Mouse (Mus musculus) spleen, adult 2 months (tissue): Measurements from ENCODE around the gene Bcat2. TPM values are rescaled to one million over a fixed set of nuclear protein-coding genes. Genes with fewer than 3 reads are reported as not detected.
A peak's percentile ranks its signal among the peaks of the same experiment; 100 is the strongest.

Experiments used
- DNase-seq, 2 experiments: peaks; one replicate each; pipeline versions ENCODE4 v3.0.0 to v3.0.0-alpha.2; 2012 to 2021; ENCODE audit warnings: low spot score in 2 of 2, low read depth in 1 of 2
- H3K27ac ChIP-seq: fragments of 200-500 bp; 2 replicates; pipeline ENCODE4 v1.5.1; 2012; ENCODE audit warnings: low read length, inconsistent platforms; ENCODE audit not compliant: insufficient read depth
- H3K27me3 ChIP-seq: fragments of 200-500 bp; 2 replicates; pipeline ENCODE4 v1.6.1; 2012; ENCODE audit warnings: mild to moderate bottlenecking, moderate library complexity, low read length, inconsistent platforms; ENCODE audit not compliant: control insufficient read depth, insufficient read depth
- H3K36me3 ChIP-seq: fragments of 200-500 bp; 2 replicates; pipeline ENCODE4 v1.6.1; 2012; ENCODE audit warnings: mild to moderate bottlenecking, low read length, inconsistent platforms; ENCODE audit not compliant: control insufficient read depth, insufficient read depth
- H3K4me1 ChIP-seq: fragments of 200-500 bp; 2 replicates; pipeline ENCODE4 v1.6.1; 2011; ENCODE audit warnings: inconsistent platforms; ENCODE audit not compliant: control insufficient read depth, insufficient read depth, insufficient read length
- H3K4me3 ChIP-seq: fragments of 200-500 bp; 2 replicates; pipeline ENCODE4 v1.5.1; 2011; ENCODE audit warnings: mild to moderate bottlenecking, inconsistent platforms; ENCODE audit not compliant: insufficient read depth, insufficient read length; ENCODE audit errors: extremely low read depth
- CTCF ChIP-seq: fragments of 200-500 bp; IDR thresholded peaks from 2 replicates; pipeline ENCODE4 v1.5.1; 2011; ENCODE audit warnings: mild to moderate bottlenecking, inconsistent platforms; ENCODE audit not compliant: insufficient read depth, insufficient read length, insufficient replicate concordance; ENCODE audit errors: extremely low read depth
- POLR2A ChIP-seq: fragments of 200-500 bp; IDR thresholded peaks from 2 replicates; pipeline ENCODE4 v1.6.1; 2011; ENCODE audit warnings: low read depth, low read length, inconsistent platforms
- WGBS: fragments of 180-500 bp; shearing (Covaris S2); methylation state at CpG from one replicate; pipeline ENCODE4 v1.1.7; 2018; 5-methylcytosine and 5-hydroxymethylcytosine counted together
- polyA plus RNA-seq: library from polyadenylated mRNA; depleted of rRNA; stranded (reverse); fragments of >200 nt; gene quantifications from 2 replicates; pipeline ENCODE4 v1.2.3, GENCODE M21; 2012

Bcat2 gene
- polyA plus RNA-seq, 1 experiment = 55.6 TPM

DNA sequence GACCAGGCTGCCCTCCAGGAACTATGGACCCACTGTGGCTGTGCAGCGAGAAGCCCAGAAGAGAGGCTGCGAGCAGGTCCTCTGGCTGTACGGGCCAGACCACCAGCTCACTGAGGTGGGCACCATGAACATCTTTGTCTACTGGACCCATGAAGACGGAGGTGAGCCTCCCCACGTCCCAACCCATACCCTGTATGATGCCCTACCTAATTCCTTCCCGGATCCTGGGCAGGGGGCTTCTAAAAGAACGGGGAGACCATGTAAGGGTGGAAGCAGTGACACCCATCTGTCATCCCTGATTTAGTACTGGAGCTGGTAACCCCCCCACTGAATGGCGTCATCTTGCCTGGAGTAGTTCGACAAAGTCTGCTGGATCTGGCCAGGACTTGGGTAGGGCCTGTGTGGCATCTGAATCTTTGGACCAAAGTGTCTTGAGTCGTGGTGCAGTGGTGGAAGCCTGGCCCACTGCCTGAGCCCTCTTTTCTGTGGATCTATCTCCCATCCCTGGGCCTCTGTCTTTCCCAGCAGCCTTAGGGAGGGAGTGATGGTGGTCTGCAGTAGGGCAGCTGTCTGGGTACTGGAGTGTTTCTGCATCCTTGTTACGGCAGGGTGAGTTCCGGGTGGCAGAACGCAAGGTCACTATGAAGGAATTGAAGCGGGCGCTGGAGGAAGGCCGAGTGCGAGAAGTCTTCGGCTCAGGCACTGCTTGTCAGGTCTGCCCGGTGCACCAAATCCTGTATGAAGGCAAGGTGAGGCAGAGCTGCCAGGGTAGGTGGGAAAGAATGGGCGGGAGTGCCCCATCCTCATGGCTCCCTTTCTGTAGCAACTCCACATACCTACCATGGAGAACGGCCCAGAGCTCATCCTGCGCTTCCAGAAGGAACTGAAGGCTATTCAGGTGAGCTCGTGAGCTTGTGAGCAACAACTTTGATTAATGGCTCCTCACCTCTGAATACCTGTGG is 18.0 kb downstream of the Bcat2 start:
- Histone ChIP-seq H3K36me3 (peaks cover 5% of the 10 kb centered on the region; the same call in 1 of the 2 replicates), H3K4me3 (no peak overlapping the region), H3K27ac (no peak overlapping the region), H3K4me1 (peaks cover 7% of the 10 kb centered on the region; the same call in 1 of the 2 replicates), H3K27me3 (no peaks in the 10 kb centered on the region)
- TF ChIP-seq CTCF (no peak), POLR2A (no peak)
- DNase-seq = no peak
- WGBS = 93% methylated on average over 23 of the region's 23 CpGs

DNA sequence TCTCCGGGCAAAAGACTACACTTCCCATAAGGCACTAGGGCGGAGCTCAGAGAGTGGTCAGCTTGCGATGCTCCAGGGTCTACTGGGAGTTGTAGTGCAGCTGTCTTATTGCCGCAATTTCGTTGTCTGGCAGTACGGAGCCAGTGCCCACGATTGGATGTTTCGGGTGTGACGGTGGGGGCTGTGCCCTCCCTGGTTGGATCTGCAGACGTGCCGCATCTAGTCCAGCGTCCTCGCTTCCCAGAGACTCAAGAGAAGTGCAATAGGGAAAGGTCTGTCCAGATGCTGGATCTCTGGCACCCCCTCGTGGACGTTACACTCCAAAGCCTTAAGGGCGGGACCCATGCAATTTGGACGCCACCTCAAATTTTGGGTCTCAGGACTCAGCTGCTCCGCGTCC is 19.2 kb downstream of the Bcat2 start:
- TF ChIP-seq CTCF = peak; percentile 78; the same call in 1 of the 2 replicates
- TF ChIP-seq POLR2A = no peak
- no peak overlapping the region for H3K27ac ChIP-seq
- WGBS = 6% methylated on average over 19 of the region's 19 CpGs
- DNase-seq = peak; percentile 49 to 76
- H3K4me3 ChIP-seq = peak overlapping the region; percentile 55
- H3K36me3 ChIP-seq = peaks cover 4% of the 10 kb centered on the region; the same call in 1 of the 2 replicates
- no peaks in the 10 kb centered on the region for H3K27me3 ChIP-seq
- H3K4me1 ChIP-seq = peaks cover 7% of the 10 kb centered on the region; the same call in 1 of the 2 replicates

DNA sequence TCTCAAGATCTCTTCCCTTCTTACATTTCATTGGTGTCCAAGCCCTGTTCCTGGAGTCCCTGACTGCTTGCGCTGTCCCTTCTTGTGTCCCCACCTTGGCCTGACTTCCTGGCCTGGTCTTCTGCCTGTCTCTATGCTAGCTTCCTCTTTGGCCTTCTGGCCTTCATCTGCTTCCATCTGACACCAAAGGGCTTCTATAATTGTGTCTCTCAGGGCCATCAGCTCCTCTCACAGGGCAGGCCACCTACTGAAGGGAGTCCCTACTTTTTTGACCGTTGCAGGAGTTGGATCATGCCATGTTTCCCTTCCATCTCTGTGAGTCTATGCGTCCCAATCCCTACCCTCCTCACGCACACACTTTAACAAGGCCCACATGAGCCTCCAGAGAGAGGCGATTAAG is 19.9 kb downstream of the Bcat2 start:
- DNase-seq = no peak
- Histone ChIP-seq H3K36me3 (peaks cover 4% of the 10 kb centered on the region; the same call in 1 of the 2 replicates), H3K4me3 (no peak overlapping the region), H3K27me3 (no peaks in the 10 kb centered on the region), H3K4me1 (peaks cover 7% of the 10 kb centered on the region; the same call in 1 of the 2 replicates), H3K27ac (peak overlapping the region; percentile 46)
- 94% methylated on average over 5 of the region's 5 CpGs for WGBS
- no peak for TF ChIP-seq CTCF
- TF ChIP-seq POLR2A = no peak

DNA sequence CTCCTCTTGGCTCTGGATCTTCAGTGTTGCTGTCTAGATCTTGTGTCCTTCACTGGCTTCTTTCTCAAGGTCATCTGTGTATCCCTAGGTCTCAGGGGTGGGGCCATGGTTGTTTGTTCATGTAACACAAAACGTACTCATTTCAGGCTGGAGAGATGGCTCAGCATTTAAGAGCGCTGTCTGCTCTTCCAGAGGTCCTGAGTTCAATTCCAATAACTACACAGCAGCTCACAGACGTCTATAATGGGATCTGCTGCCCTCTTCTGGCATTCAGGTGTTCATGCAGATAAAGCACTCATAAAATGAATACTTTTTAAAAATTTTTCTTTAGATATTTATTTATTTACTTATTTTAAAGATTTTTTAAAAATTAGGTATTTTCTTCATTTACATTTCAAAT is 20.9 kb downstream of the Bcat2 start:
- DNase-seq = no peak
- no peaks in the 10 kb centered on the region; the same call in 1 of the 2 replicates for H3K36me3 ChIP-seq
- no peaks in the 10 kb centered on the region for H3K27me3 ChIP-seq

DNA sequence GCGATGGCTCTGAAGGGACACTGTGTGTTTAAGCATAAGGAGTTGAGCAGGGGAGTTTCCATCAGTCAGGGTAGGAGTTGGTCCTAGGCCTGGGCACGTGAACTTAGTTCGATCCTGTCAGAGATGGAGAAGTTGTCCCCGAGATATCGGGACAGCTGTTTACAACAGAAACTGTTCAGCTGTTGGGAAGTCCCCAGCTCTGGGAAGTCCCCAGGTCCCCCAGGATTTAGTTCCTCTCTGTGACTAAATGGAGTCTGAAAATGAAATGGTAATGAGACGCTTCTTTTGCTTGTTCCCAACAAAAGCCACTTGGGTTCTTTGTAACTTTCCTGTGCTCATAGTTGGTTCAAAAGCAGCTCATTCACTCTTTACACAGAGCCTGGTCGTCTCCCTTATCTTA is 21.9 kb downstream of the Bcat2 start:
- Histone ChIP-seq H3K27me3 (no peaks in the 10 kb centered on the region), H3K27ac (peak overlapping the region; percentile 66), H3K36me3 (no peaks in the 10 kb centered on the region; the same call in 1 of the 2 replicates), H3K4me3 (no peak overlapping the region), H3K4me1 (peaks cover 7% of the 10 kb centered on the region; the same call in 1 of the 2 replicates)
- DNase-seq = peak; percentile 52 to 70
- WGBS = 21% methylated on average over 7 of the region's 7 CpGs
- no peak for TF ChIP-seq POLR2A
- TF ChIP-seq CTCF = no peak

More for the DNA sequence above, 20.9 kb downstream of the Bcat2 start:
- peaks cover 7% of the 10 kb centered on the region; the same call in 1 of the 2 replicates for H3K4me1 ChIP-seq
- no peak overlapping the region for H3K4me3 ChIP-seq
- no peak for TF ChIP-seq CTCF
- no peak for TF ChIP-seq POLR2A
- 62% methylated on average over 3 of the region's 3 CpGs for WGBS
- H3K27ac ChIP-seq = no peak overlapping the region

DNA sequence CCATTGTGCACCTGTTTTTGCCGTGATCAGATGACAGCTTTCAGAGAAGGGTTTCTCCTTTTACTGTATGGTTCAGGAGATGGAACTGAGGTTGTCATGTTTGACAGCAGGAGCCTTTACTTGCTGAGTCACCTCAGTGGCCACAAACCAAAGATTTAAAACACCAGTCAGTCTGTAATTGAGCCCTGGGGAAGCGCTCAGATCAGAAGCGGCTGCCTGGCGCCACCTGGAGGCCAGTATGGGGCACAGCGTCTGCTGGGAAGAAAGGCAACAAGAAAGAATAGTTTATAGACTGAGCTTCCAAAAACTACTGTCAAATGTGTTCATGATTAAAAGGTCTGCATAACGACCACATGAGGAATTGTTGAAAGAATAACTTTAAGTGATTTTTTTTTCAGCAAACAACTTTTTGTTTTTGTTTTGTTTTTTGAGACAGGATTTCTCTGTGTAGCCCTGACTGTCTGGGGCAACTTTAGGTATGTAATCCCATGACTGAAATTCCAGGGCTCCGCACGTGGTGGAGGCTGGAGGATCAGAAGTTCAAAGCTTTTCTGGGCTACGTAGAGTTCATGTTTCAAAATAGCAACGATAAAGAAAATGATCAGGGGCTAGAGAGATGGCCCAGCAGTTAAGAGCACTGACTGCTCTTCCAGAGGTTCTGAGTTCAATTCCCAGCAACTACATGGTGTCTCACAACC is 23.3 kb downstream of the Bcat2 start:
- Histone ChIP-seq H3K36me3 (no peaks in the 10 kb centered on the region), H3K4me3 (no peak overlapping the region), H3K27ac (no peak overlapping the region), H3K27me3 (no peaks in the 10 kb centered on the region), H3K4me1 (peaks cover 7% of the 10 kb centered on the region; the same call in 1 of the 2 replicates)
- WGBS = 25% methylated on average over 10 of the region's 10 CpGs
- peak; percentile 56 to 66 for DNase-seq
- peak; percentile 97 for TF ChIP-seq CTCF
- TF ChIP-seq POLR2A = no peak
